9 mouse cellular contexts compared by ENCODE assay signal in the genomic region with DNA sequence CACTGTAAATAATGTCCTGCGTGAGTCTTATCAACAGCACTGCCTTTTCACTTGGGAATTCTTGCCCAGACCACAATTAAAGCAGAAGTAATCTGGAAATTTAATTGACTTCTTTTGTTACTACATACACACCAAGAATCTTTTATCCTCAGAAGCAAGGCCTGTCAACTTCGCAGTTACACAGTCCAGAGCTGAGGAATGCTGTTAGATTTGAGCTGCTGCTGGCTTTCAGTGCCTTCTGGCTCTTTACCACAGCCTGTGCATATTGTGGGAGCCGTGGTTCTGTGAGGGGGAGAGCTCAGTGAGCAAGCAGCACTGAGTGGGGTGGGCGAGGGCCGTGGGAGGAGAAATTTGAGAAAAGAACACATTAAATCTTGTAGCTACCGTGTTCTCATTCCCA. TPM values are rescaled to one million over a fixed set of nuclear protein-coding genes. Genes with fewer than 3 reads are reported as not detected.
A peak's percentile ranks its signal among the peaks of the same experiment; 100 is the strongest.
DNase-seq lines count a peak whose midpoint lies in the region; ATAC-seq and TF ChIP-seq lines count a peak whose summit lies in the region.
"Had no signal": no experiment of that assay in that cellular context is flagged by ENCODE, and none has a peak within 500 bp of the region (broad histone marks: within the 10 kb centered on the region; RNA-seq: fewer than 3 reads in every experiment).

No protein-coding gene starts in this region.

- peak; percentile 71 for DNase-seq in kidney, postnatal 0 days (ENCODE audit: low spot score)
- no peak for DNase-seq in kidney, adult 18-20 months
- DNase-seq in layer of hippocampus, adult 8-10 months (ENCODE audit: low spot score in 2 of 2): peak; percentile 77 to 80
- no peak for DNase-seq in urinary bladder, postnatal 36 days (ENCODE audit: low spot score in 2 of 2)
- DNase-seq in midbrain, postnatal 0 days (ENCODE audit: low spot score): no peak
- no peak for DNase-seq in natural killer cell, adult 2 months (ENCODE audit: low spot score in 2 of 2)

- TF ChIP-seq POLR2A in olfactory bulb, adult 2 months (IDR thresholded peaks at IDR 0.05; ENCODE audit: insufficient read depth, low read depth, low read length): no peak

- 0 out of 2 replicates have a peak overlapping the region, but pooled peaks have one; percentile 27 for H3K27ac ChIP-seq in kidney, postnatal 0 days
- H3K27ac ChIP-seq in embryonic facial prominence, embryonic 15.5 days (replicated peaks): peak overlapping the region; percentile 58
- H3K27ac ChIP-seq in olfactory bulb, adult 2 months (ENCODE audit: insufficient read depth, low read depth, low read length): peak overlapping the region; percentile 56
- H3K27ac ChIP-seq in midbrain, postnatal 0 days (ENCODE audit: low read depth, low read length): no peak overlapping the region
- H3K27ac ChIP-seq: limb, embryonic 12.5 days had no signal

- ATAC-seq in kidney, postnatal 0 days (replicated peaks; ENCODE audit: low FRiP score, low read depth): no peak
- no peak for ATAC-seq in embryonic facial prominence, embryonic 15.5 days (ENCODE audit: insufficient number of reproducible peaks, low FRiP score, low TSS enrichment, low read depth)
- ATAC-seq in midbrain, postnatal 0 days (ENCODE audit: low FRiP score): no peak

- no peak overlapping the region for H3K9ac ChIP-seq in kidney, postnatal 0 days (ENCODE audit: low read depth, low read length)
- no peak overlapping the region for H3K9ac ChIP-seq in embryonic facial prominence, embryonic 15.5 days
- H3K9ac ChIP-seq in midbrain, postnatal 0 days (replicated peaks; ENCODE audit: low read length, poor library complexity, severe bottlenecking): no peak overlapping the region

- no peak for TF ChIP-seq CTCF in kidney, postnatal 0 days (IDR thresholded peaks at IDR 0.05; ENCODE audit: low read depth)
- no peak for TF ChIP-seq CTCF in olfactory bulb, adult 2 months (IDR thresholded peaks at IDR 0.05; ENCODE audit: insufficient read depth, low read depth, low read length)
- no peak for TF ChIP-seq CTCF in midbrain, postnatal 0 days (IDR thresholded peaks at IDR 0.05)

- H3K27me3 ChIP-seq in kidney, postnatal 0 days (ENCODE audit: insufficient read depth, low read length): no peaks in the 10 kb centered on the region
- no peaks in the 10 kb centered on the region for H3K27me3 ChIP-seq in embryonic facial prominence, embryonic 15.5 days
- H3K27me3 ChIP-seq in midbrain, postnatal 0 days (ENCODE audit: insufficient read depth, low read length): no peaks in the 10 kb centered on the region
- H3K27me3 ChIP-seq: limb, embryonic 12.5 days had no signal

- H3K36me3 ChIP-seq in kidney, postnatal 0 days (ENCODE audit: insufficient read depth, low read length): no peaks in the 10 kb centered on the region
- no peaks in the 10 kb centered on the region for H3K36me3 ChIP-seq in embryonic facial prominence, embryonic 15.5 days
- no peaks in the 10 kb centered on the region for H3K36me3 ChIP-seq in midbrain, postnatal 0 days (ENCODE audit: insufficient read depth, low read length)
- H3K36me3 ChIP-seq: limb, embryonic 12.5 days had no signal

- peaks cover 37% of the 10 kb centered on the region for H3K4me1 ChIP-seq in kidney, postnatal 0 days (replicated peaks; ENCODE audit: insufficient read depth, low read length)
- H3K4me1 ChIP-seq in embryonic facial prominence, embryonic 15.5 days: peaks cover 40% of the 10 kb centered on the region
- peaks cover 15% of the 10 kb centered on the region for H3K4me1 ChIP-seq in olfactory bulb, adult 2 months (ENCODE audit: control insufficient read depth, insufficient read depth, low read length)
- peaks cover 23% of the 10 kb centered on the region for H3K4me1 ChIP-seq in midbrain, postnatal 0 days (ENCODE audit: insufficient read depth, low read length)

- H3K9me3 ChIP-seq in kidney, postnatal 0 days (replicated peaks; ENCODE audit: low read length): no peaks in the 10 kb centered on the region
- no peaks in the 10 kb centered on the region for H3K9me3 ChIP-seq in embryonic facial prominence, embryonic 15.5 days (replicated peaks)
- H3K9me3 ChIP-seq in midbrain, postnatal 0 days (ENCODE audit: low read length): no peaks in the 10 kb centered on the region
- H3K9me3 ChIP-seq: limb, embryonic 12.5 days had no signal

- H3K4me3 ChIP-seq in kidney, postnatal 0 days (replicated peaks; ENCODE audit: low read depth, low read length): no peak overlapping the region
- H3K4me3 ChIP-seq in embryonic facial prominence, embryonic 15.5 days (replicated peaks): no peak overlapping the region
- no peak overlapping the region for H3K4me3 ChIP-seq in olfactory bulb, adult 2 months (ENCODE audit: insufficient read depth, low read depth, low read length)
- no peak overlapping the region for H3K4me3 ChIP-seq in midbrain, postnatal 0 days (ENCODE audit: low read depth, low read length)
- H3K4me3 ChIP-seq: limb, embryonic 12.5 days had no signal

- WGBS in kidney, postnatal 0 days: 11% methylated on average over 6 of the region's 6 CpGs
- WGBS in embryonic facial prominence, embryonic 15.5 days: 27% methylated on average over 6 of the region's 6 CpGs
- 23% methylated on average over 6 of the region's 6 CpGs for WGBS in olfactory bulb, adult 2 months
- 69% methylated on average over 6 of the region's 6 CpGs for WGBS in midbrain, postnatal 0 days

- 0 out of 2 replicates have a peak overlapping the region, but pooled peaks have one; percentile 2 for H3K4me2 ChIP-seq in kidney, postnatal 0 days (ENCODE audit: low read length)
- no peak overlapping the region for H3K4me2 ChIP-seq in embryonic facial prominence, embryonic 15.5 days (replicated peaks)
- H3K4me2 ChIP-seq in midbrain, postnatal 0 days (ENCODE audit: low read depth, low read length, poor library complexity, severe bottlenecking): no peak overlapping the region

RNA-seq across cellular contexts. Expression of gene Arpc2, which starts 4.4 kb away (rescaled TPM):
- 487 TPM in 2 replicates for polyA plus RNA-seq in kidney, postnatal 0 days (2015; fragmentation: Nextera tagmentation; extraction: Ambion mirVana)
- polyA plus RNA-seq in embryonic facial prominence, embryonic 15.5 days (2015; fragmentation: Nextera tagmentation; extraction: Ambion mirVana): 401 and 415 TPM in 2 replicates
- total RNA-seq in layer of hippocampus, adult 8-10 months (2022): 100 to 1,000 TPM; 324 to 350 (median 341) TPM
- polyA plus RNA-seq in olfactory bulb, adult 2 months (2012; ENCODE audit: insufficient read depth, insufficient read length, low replicate concordance, missing spikeins): not detected in 2 replicates
- 149 and 183 TPM in 2 replicates for total RNA-seq in midbrain, postnatal 0 days (2014; rRNA removed)
- polyA plus RNA-seq in midbrain, postnatal 0 days (2015; fragmentation: Nextera tagmentation; extraction: Ambion mirVana): 442 and 464 TPM in 2 replicates

RNA-seq across cellular contexts. Expression of gene Gpbar1, which starts 38.0 kb away (rescaled TPM):
- polyA plus RNA-seq in kidney, postnatal 0 days (2015; fragmentation: Nextera tagmentation; extraction: Ambion mirVana): 1.0 and 1.7 TPM in 2 replicates
- not detected in 2 replicates for polyA plus RNA-seq in embryonic facial prominence, embryonic 15.5 days (2015; fragmentation: Nextera tagmentation; extraction: Ambion mirVana)
- total RNA-seq in layer of hippocampus, adult 8-10 months (2022): not detected
- not detected in 2 replicates for polyA plus RNA-seq in olfactory bulb, adult 2 months (2012; ENCODE audit: insufficient read depth, insufficient read length, low replicate concordance, missing spikeins)
- 0.52 TPM in 1 of 2 replicates, not detected in the other for total RNA-seq in midbrain, postnatal 0 days (2014; rRNA removed)
- 0.16 TPM in 1 of 2 replicates, not detected in the other for polyA plus RNA-seq in midbrain, postnatal 0 days (2015; fragmentation: Nextera tagmentation; extraction: Ambion mirVana)

RNA-seq across cellular contexts. Expression of gene Aamp, which starts 44.2 kb away (rescaled TPM):
- 248 and 264 TPM in 2 replicates for polyA plus RNA-seq in kidney, postnatal 0 days (2015; fragmentation: Nextera tagmentation; extraction: Ambion mirVana)
- 247 and 256 TPM in 2 replicates for polyA plus RNA-seq in embryonic facial prominence, embryonic 15.5 days (2015; fragmentation: Nextera tagmentation; extraction: Ambion mirVana)
- total RNA-seq in layer of hippocampus, adult 8-10 months (2022): 100 to 1,000 TPM; 150 to 159 (median 154) TPM
- polyA plus RNA-seq in olfactory bulb, adult 2 months (2012; ENCODE audit: insufficient read depth, insufficient read length, low replicate concordance, missing spikeins): not detected in 2 replicates
- 139 and 148 TPM in 2 replicates for total RNA-seq in midbrain, postnatal 0 days (2014; rRNA removed)
- 203 and 216 TPM in 2 replicates for polyA plus RNA-seq in midbrain, postnatal 0 days (2015; fragmentation: Nextera tagmentation; extraction: Ambion mirVana)

RNA-seq across cellular contexts. Expression of gene Pnkd, which starts 44.4 kb away (rescaled TPM):
- polyA plus RNA-seq in kidney, postnatal 0 days (2015; fragmentation: Nextera tagmentation; extraction: Ambion mirVana): 162 and 169 TPM in 2 replicates
- polyA plus RNA-seq in embryonic facial prominence, embryonic 15.5 days (2015; fragmentation: Nextera tagmentation; extraction: Ambion mirVana): 120 and 130 TPM in 2 replicates
- total RNA-seq in layer of hippocampus, adult 8-10 months (2022): 100 to 1,000 TPM; 170 to 190 (median 177) TPM
- polyA plus RNA-seq in olfactory bulb, adult 2 months (2012; ENCODE audit: insufficient read depth, insufficient read length, low replicate concordance, missing spikeins): not detected in 2 replicates
- 101 and 116 TPM in 2 replicates for total RNA-seq in midbrain, postnatal 0 days (2014; rRNA removed)
- polyA plus RNA-seq in midbrain, postnatal 0 days (2015; fragmentation: Nextera tagmentation; extraction: Ambion mirVana): 135 and 140 TPM in 2 replicates

RNA-seq across cellular contexts. Expression of gene Cxcr1, which starts 45.9 kb away (rescaled TPM):
- polyA plus RNA-seq in kidney, postnatal 0 days (2015; fragmentation: Nextera tagmentation; extraction: Ambion mirVana): not detected in 2 replicates
- polyA plus RNA-seq in embryonic facial prominence, embryonic 15.5 days (2015; fragmentation: Nextera tagmentation; extraction: Ambion mirVana): not detected in 2 replicates
- total RNA-seq in layer of hippocampus, adult 8-10 months (2022): under 1 TPM in 1 of 4 experiments, not detected in 3; 0.34 TPM
- not detected in 2 replicates for polyA plus RNA-seq in olfactory bulb, adult 2 months (2012; ENCODE audit: insufficient read depth, insufficient read length, low replicate concordance, missing spikeins)
- not detected in 2 replicates for total RNA-seq in midbrain, postnatal 0 days (2014; rRNA removed)
- polyA plus RNA-seq in midbrain, postnatal 0 days (2015; fragmentation: Nextera tagmentation; extraction: Ambion mirVana): not detected in 2 replicates
- polyA plus RNA-seq: limb, embryonic 12.5 days had no signal

Comparison
In these comparisons a context has a peak if more than half of its experiments do, and no peak if none do; other contexts are left out.
1. DNase-seq: peak in kidney, postnatal 0 days (single experiment) and layer of hippocampus, adult 8-10 months (2 of 2); none in kidney, adult 18-20 months (single experiment), urinary bladder, postnatal 36 days (0 of 2), midbrain, postnatal 0 days (single experiment) and natural killer cell, adult 2 months (0 of 2).